Mouse (Mus musculus): ENCODE results near the gene Chsy1.
"Not testable (repeated sequence)": the region's sequence is repeated elsewhere in the genome, so short reads cannot be mapped to it uniquely, and the experiment has no call there.

Gene Chsy1

GRCm38 (mm10) chr7:66178101-66178500 lies 68.8 kb downstream of the Chsy1 start:
- no peak for DNase-seq (ENCODE audit: low spot score)

- DNase-seq (ENCODE audit: low spot score): no peak
These were observed 69.8 kb downstream of the Chsy1 start for GRCm38 (mm10) chr7:66179120-66179581.

GRCm38 (mm10) chr7:66179711-66180110 lies 70.4 kb downstream of the Chsy1 start:
- no peak for DNase-seq (ENCODE audit: low spot score)

GRCm38 (mm10) chr7:66180260-66180659 lies 70.9 kb downstream of the Chsy1 start:
- DNase-seq (ENCODE audit: low spot score): no peak

- no peak for DNase-seq (ENCODE audit: low spot score)
These were observed 71.5 kb downstream of the Chsy1 start for GRCm38 (mm10) chr7:66180711-66181365.

- DNase-seq (ENCODE audit: low spot score): no peak
These were observed 72.9 kb downstream of the Chsy1 start for GRCm38 (mm10) chr7:66182075-66182715.

- no peak for DNase-seq (ENCODE audit: low spot score)
These were observed 74.1 kb downstream of the Chsy1 start for GRCm38 (mm10) chr7:66183404-66183803.

- no peak for DNase-seq (ENCODE audit: low spot score)
These were observed 74.7 kb downstream of the Chsy1 start for GRCm38 (mm10) chr7:66184026-66184425.

GRCm38 (mm10) chr7:66185370-66185769 lies 76.1 kb downstream of the Chsy1 start:
- DNase-seq (ENCODE audit: low spot score): no peak

GRCm38 (mm10) chr7:66187581-66188231 lies 78.4 kb downstream of the Chsy1 start:
- no peak for DNase-seq (ENCODE audit: low spot score)

- not testable (repeated sequence) for DNase-seq (ENCODE audit: low spot score)
These were observed 81.1 kb downstream of the Chsy1 start for GRCm38 (mm10) chr7:66190385-66190784.

GRCm38 (mm10) chr7:66194511-66194910 lies 85.2 kb downstream of the Chsy1 start:
- no peak for DNase-seq (ENCODE audit: low spot score)

GRCm38 (mm10) chr7:66195881-66196280 lies 86.6 kb downstream of the Chsy1 start:
- no peak for DNase-seq (ENCODE audit: low spot score)

GRCm38 (mm10) chr7:66196609-66197445 lies 87.5 kb downstream of the Chsy1 start:
- DNase-seq (ENCODE audit: low spot score): no peak

- DNase-seq (ENCODE audit: low spot score): no peak
These were observed 89.1 kb downstream of the Chsy1 start for GRCm38 (mm10) chr7:66198416-66198815.

- no peak for DNase-seq (ENCODE audit: low spot score)
These were observed 90.1 kb downstream of the Chsy1 start for GRCm38 (mm10) chr7:66199391-66199831.

GRCm38 (mm10) chr7:66200383-66200782 lies 91.1 kb downstream of the Chsy1 start:
- no peak for DNase-seq (ENCODE audit: low spot score)

GRCm38 (mm10) chr7:66200791-66201450 lies 91.6 kb downstream of the Chsy1 start:
- DNase-seq (ENCODE audit: low spot score): no peak

GRCm38 (mm10) chr7:66201657-66202056 lies 92.3 kb downstream of the Chsy1 start:
- no peak for DNase-seq (ENCODE audit: low spot score)

- DNase-seq (ENCODE audit: low spot score): no peak
These were observed 100.6 kb downstream of the Chsy1 start for GRCm38 (mm10) chr7:66209920-66210319.

- DNase-seq (ENCODE audit: low spot score): no peak
These were observed 103.6 kb downstream of the Chsy1 start for GRCm38 (mm10) chr7:66212887-66213286.

- no peak for DNase-seq (ENCODE audit: low spot score)
These were observed 105.2 kb downstream of the Chsy1 start for GRCm38 (mm10) chr7:66214477-66214876.
